Mouse (Mus musculus): ENCODE data around the gene Ube2t. TPM values are rescaled to one million over a fixed set of nuclear protein-coding genes. Genes with fewer than 3 reads are reported as not detected.

Ube2t gene
- 11.1 and 11.4 TPM in 2 replicates for polyA plus RNA-seq (2012; ENCODE audit: low replicate concordance)

GRCm38 (mm10) chr1:134962053-134962803, at the start of gene Ube2t:
Gene Ube2t, plus strand, starts transcription at chr1:134962565.

DNA sequence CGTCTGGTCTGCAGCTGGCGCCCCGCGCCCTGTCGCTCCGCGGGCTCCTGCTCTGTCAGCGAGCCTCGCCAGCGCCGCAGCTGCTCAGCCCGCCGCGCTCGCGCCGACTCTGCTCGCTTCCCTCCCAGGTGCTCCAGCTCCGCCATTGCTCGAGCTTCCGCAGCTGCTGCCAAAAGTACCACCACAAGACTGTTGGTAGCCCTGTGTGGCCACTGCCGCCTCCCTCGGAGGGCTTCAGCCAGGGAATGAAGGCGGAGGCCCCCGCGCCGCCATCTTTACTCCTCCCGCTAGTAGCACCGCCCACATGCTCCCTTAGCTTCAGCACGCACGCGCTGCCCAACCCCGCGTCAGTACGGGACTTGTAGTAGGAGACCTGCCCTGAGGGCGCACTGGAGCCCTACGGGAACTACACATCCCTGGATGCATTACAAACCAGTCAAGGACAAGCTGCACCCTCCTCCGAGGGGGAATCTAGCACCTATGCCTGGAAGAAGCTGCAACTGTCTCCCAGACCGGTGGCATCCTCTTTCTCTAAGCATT, 6.7 kb upstream of the Ube2t start, which contains the start of gene Ppp1r12b:
Ppp1r12b (minus strand) TSS at position 306 of the 540 bp plus-strand sequence.

Other genes with a start within 250 kb of the Ube2t start
- gene Ppp1r12b, start 6.6 kb upstream of the Ube2t start, polyA plus RNA-seq (2012; ENCODE audit: low replicate concordance): 3.7 and 4.6 TPM in 2 replicates
- 0.04 TPM in 1 of 2 replicates, not detected in the other for gene Lgr6, start 142.7 kb downstream of the Ube2t start, polyA plus RNA-seq (2012; ENCODE audit: low replicate concordance)
- gene Ptpn7, start 170.1 kb downstream of the Ube2t start, polyA plus RNA-seq (2012; ENCODE audit: low replicate concordance): 63.6 and 82.9 TPM in 2 replicates
- gene Arl8a, start 184.3 kb downstream of the Ube2t start, polyA plus RNA-seq (2012; ENCODE audit: low replicate concordance): 116 and 131 TPM in 2 replicates
- gene Gpr37l1, start 205.1 kb downstream of the Ube2t start, polyA plus RNA-seq (2012; ENCODE audit: low replicate concordance): not detected in 2 replicates